Mouse (Mus musculus) spleen, postnatal 4 days (tissue): ENCODE measurements around the gene Gm21764.
"Not testable (repeated sequence)": the region's sequence is repeated elsewhere in the genome, so short reads cannot be mapped to it uniquely, and the experiment has no call there.

ENCODE experiments used
- DNase-seq, 2 experiments: peaks; one replicate each; pipeline ENCODE4 v3.0.0; 2022; ENCODE audit warnings: low spot score in 2 of 2

Gm21764 gene

GRCm38 (mm10) chrY:18061712-18062111 lies at the start of gene Gm21764:
Gene Gm21764 (minus strand): TSS chrY:18061812.
- DNase-seq, result not testable (repeated sequence)

DNA sequence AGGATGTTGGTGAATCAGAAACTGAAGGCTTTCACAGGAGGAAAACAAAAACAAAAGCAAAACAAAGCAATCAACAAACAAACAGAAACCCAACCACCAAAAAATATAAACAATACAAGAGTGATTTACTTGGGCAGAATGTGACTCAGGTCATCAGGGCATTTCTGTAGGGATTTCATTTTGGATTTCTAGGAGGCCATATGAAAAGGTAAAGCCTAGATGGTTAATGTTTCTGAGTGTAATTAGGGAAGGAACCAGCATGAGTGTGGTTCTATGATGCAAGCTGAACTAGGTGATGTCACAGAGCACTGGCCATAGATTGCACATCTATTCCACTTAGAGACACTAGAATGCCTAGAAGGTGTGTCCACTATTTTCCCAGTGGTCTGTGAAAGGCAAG lies 27.2 kb upstream of the Gm21764 start, which contains the start of gene Ssty1:
TSS of gene Ssty1 (plus strand) at position 301 of the 400 bp plus-strand sequence.
- DNase-seq, result not testable (repeated sequence)
